Mouse (Mus musculus): Measurements from ENCODE around the gene Ppp1r12a. TPM values are rescaled to one million over a fixed set of nuclear protein-coding genes. Genes with fewer than 3 reads are reported as not detected.
"Not testable (repeated sequence)": the region's sequence is repeated elsewhere in the genome, so short reads cannot be mapped to it uniquely, and the experiment has no call there.

Ppp1r12a gene
- polyA plus RNA-seq, 1 experiment: 25.6 TPM

DNA sequence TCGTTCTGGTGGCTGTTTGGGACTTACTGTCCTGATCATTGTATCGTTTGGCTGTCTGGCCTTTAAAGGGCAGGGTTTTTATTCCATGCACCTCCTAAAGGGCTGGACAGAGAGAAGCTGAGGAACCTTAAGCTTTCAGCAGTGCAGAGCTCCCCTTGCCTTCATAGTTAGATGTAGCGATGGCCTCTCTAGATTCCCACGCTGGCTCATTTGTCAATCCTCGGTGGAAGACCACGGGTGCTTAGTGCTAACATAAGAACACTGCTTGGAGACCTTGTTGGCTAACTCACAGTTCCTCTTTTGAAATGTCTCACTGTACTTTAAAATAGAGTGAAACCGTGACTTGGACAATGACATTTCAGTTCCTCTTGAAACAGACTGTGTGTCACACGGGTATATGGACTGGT is 29.4 kb downstream of the Ppp1r12a start:
- WGBS: 61% methylated on average over 8 of the region's 8 CpGs
- DNase-seq (ENCODE audit: low read depth, low spot score): no peak

DNA sequence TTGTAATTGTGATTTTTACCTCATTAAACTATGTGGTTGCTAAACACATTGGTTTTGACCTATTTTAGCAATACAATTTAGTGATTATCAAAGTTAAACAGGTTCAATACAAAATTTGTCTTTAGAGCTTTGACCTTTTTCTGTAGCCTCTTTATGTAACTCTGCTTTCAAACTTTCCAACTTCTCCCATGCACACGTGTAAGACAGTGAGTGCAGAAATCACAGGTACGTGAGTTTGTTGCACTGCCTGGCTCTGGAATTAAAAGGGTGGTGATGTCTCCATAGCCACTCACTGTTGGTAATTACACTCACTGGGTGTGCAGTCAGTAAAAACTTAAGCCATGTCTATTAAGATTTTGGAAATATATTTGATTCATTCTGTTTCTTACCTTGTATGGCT is 30.3 kb downstream of the Ppp1r12a start:
- DNase-seq (ENCODE audit: low read depth, low spot score): no peak
- 46% methylated on average over 2 of the region's 2 CpGs for WGBS

DNA sequence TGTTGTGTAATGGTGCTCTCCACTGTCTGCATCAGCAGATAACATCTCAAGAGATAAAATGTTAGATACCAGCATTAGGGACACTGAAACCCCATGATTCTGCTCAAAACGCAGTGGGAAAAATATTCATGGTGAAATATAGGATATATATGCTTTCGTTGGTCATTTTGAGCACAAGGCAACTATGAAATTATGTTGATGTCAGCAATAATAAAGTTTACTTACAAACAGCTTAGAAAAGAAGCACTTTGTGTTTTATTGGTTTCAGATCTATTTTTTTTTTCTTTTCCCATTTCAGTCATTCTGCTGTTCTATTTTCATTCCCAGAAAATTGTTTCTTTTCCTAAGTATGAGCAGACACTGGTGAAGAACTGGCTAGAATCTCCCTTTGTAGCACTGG is 34.1 kb downstream of the Ppp1r12a start:
- WGBS: 92% methylated on average over 2 of the region's 2 CpGs

DNA sequence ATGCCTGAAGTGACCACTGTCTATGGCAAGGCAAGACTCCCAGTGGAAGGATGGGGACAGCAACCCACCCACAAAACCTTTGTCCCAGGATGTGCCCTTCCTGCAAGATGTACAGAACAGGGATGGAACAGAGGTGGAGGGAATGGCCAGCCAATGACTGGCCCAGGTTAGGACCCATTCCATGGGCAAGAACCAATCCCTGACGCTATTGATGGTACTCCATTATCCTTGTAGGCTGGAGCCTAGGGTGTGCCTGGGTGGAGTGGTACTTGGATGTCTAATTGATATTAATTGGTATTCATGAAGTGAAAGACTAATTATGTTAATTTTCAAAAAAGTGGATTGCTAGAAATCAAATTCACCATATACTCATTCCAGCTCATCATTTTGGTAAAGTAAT is 35.5 kb downstream of the Ppp1r12a start:
- no peak for DNase-seq (ENCODE audit: low read depth, low spot score)
- WGBS: 100% methylated on average over 1 of the region's 1 CpGs

More for the DNA sequence above, 34.1 kb downstream of the Ppp1r12a start:
- DNase-seq (ENCODE audit: low read depth, low spot score): no peak

DNA sequence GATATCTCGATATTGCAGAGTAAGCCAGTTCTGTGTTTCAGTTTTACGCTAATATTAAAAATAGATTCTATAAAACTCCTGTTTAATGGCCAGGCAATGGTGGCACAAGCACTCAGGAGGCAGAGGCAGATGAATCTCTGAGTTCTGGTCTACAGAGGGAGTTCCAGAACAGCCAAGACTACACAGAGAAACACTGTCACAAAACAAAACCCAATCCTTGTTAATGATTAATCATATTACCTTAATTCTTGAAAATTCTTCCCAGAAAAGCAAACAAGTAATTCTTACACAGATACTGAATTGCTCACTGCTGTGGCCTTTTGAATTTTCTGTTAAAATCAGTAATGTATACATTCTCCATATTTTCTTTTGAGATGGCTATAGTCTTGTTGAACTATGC is 37.0 kb downstream of the Ppp1r12a start:
- DNase-seq (ENCODE audit: low read depth, low spot score): no peak
- 59% methylated on average over 2 of the region's 2 CpGs for WGBS

DNA sequence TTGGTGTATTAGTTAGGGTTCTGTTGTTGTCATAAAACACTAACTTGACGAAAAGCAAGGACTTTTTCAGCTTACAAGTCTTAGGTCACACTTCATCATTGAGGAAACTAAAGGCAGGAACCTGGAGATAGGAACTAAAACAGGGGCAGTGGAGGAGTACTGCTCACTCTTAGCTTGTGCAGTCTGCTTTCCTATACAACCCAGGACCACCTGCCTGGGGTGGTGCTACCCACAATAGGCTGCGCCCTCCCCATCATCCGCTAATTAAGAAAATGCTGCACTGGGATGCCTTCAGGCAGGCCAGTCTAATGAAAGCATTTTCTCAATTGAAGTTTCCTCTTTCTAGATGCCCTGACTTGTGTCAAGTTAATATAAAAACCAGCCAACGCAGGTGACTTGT is 40.1 kb downstream of the Ppp1r12a start:
- 78% methylated on average over 4 of the region's 4 CpGs for WGBS

DNA sequence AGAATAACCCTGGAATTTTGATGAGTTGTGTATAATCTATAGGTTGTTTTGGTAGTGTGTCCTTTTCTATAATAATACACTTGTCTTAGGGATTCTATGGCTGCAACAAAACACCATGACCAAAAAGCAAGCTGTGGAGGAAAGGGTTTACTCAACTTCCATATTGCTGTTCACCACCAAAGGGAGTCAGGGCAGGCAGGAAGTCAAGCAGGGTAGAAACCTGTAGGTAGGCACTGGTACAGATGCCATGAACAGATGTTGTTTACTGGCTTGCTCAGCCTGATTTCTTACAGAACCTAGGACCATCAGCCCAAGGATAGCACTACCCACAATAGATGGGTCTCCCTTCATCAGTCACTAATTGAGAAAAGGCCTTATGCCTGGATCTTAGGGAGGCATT is 41.4 kb downstream of the Ppp1r12a start:
- no peak for DNase-seq (ENCODE audit: low read depth, low spot score)

More for the DNA sequence above, 40.1 kb downstream of the Ppp1r12a start:
- DNase-seq (ENCODE audit: low read depth, low spot score): no peak

DNA sequence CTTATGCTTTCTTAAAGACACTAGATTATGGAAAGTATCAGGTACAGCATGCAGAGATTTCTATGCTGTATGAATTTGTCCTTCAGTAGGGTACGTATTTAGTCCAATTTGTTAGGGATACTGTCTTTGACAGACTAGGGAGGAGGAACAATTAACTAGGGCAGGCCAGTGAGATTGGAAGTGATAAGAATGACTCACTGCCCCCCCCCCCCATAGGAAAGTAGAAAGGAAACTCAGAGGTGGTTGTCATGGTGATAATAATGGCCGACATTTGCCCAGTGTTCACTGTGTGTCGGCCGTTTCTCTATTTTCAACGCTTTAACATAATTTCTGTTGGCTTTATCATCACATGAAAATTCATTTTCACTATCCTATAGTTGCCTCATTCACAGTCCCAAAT is 47.4 kb downstream of the Ppp1r12a start:
- WGBS: 75% methylated on average over 5 of the region's 5 CpGs
- DNase-seq (ENCODE audit: low read depth, low spot score): no peak

DNA sequence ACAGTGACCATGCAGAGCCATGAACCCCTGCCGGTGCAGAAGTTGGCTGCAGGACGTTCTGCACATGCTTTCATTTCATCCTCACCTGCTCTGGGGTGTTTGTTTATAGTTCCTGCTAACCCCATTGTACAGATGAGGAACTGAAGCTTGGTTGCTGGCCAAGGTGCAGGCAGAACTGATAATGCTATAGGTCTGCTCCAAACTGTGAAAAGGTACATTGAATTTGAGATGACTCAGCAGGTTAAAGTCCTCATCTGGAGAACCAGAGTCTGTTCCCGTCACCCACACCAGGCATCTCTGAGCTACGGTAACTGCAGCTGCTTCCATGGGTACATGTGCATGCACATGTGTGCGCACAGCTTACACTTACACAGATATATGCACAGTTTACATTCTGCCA is 62.4 kb downstream of the Ppp1r12a start:
- no peak for DNase-seq (ENCODE audit: low read depth, low spot score)
- 44% methylated on average over 5 of the region's 5 CpGs for WGBS

DNA sequence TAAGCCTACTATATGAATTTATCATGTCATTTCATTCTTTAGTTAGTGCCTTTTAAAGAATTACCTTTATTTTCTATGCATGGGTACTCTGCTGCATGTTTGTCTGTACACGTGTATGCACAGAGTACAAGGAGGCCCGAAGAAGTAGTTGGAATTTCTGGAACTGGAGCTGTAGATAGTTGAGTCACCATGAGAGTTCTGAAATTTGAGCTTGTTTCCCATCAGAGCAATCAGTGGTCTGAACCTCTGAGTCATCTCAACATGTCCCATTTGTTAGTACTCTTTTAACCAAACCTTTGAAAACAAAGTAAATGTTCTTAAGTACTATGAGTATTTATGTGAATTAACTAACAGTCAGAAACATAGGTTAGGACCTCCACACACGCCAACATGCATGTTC is 75.1 kb downstream of the Ppp1r12a start:
- 83% methylated on average over 3 of the region's 3 CpGs for WGBS
- no peak for DNase-seq (ENCODE audit: low read depth, low spot score)

DNA sequence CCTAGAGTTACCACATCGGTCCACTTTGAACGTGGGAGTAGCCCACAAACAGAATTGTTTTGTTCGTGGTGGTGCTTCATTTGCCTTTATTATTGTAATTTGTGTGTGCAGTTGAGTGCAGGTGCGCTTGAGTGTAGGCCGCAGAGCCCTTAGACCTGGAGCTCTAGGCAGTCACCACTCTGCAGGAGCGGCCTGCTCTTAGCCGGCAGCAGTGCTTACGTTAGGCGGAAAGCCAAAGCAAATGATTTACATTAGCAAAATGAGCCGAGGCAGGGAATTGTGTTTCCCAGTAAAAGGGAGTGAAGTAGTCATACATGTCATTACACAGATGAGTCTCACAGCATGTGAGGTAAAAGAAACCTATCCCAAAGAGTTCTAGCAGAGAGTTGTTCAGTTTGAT is 77.1 kb downstream of the Ppp1r12a start:
- DNase-seq (ENCODE audit: low read depth, low spot score): no peak
- WGBS: 57% methylated on average over 10 of the region's 10 CpGs

DNA sequence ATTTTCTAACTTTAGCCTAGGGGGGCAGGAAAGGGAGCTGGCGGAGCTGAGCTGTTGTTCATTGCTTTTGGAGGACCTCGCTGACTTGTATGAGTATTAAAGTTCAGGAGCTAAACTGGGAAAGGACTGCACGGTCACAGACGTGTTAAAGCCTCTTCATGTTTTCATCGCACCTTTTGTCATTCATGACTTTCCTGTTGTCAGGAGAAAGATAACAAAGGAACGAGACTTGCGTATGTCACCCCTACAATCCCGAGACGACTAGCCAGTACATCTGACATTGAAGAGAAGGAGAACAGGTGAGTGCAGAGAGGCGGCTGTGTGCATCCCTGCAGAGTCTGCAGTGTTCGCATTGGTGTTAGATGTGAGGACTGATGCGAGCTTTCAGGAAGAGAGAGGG is 88.7 kb downstream of the Ppp1r12a start:
- WGBS: 89% methylated on average over 12 of the region's 12 CpGs
- DNase-seq (ENCODE audit: low read depth, low spot score): no peak

DNA sequence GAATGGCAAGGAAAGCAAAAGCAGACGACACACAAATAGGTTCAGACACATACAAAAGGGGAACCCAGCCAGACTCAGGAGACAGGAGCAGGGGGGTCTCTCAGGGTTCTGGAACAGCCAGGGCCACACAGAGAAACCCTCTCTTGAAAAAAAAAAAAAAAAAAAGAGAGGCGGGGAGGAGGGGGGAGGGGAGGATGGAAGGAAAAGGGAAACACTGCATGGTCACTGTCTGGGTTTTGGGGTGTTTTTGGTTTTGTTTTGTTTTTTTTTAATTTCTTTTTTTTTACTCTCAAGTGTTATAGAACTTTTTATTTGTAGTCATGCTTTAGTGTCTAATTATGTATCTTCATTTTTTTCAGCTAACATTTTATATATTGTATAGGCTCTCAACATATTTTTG is 89.2 kb downstream of the Ppp1r12a start:
- WGBS: 46% methylated on average over 2 of the region's 2 CpGs
- no peak for DNase-seq (ENCODE audit: low read depth, low spot score)

DNA sequence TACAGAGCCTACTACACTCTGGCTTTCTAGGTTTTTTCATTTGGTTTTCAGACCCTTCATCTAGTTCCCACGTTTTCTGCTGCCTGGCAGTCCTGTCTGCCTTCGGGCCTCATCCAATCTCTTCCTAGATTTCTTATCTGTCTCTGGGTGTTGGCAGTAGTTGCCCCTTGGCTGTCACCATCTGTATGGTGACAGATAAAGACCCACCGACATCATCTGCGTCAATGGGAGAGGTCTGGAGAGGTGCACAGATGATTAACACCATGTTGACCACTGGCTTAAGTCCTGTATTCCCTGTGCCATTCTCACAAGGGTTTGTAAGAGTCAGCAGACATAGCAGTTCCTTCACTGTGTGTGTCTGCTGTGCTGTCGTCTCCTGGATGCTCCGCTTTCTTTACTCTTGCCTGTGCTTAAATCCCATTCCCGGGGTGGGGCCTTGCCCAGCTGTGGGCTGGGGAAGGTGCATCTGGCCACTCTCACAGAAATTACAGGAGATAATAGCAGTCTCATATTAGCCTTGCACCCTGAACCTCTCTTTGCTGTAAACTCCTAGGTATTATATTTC is 93.9 kb downstream of the Ppp1r12a start:
- WGBS: 90% methylated on average over 7 of the region's 7 CpGs
- no peak for DNase-seq (ENCODE audit: low read depth, low spot score)

DNA sequence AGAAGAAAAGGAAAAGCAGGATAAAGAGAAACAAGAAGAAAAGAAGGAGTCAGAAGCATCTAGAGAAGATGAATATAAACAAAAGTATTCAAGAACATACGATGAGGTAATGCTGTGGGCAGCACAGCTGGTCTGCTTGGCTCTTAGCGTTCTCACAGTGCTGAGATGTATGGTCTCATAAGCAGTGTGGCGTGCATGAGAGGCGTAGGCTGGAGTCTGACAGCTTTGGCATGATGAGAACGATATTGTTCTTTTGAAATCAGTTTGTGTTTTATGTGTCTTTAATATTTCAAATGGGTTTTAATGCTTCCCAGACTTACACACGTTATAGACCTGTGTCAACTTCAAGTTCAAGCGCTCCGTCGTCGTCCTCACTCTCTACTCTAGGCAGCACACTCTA is 98.9 kb downstream of the Ppp1r12a start:
- WGBS: 85% methylated on average over 10 of the region's 10 CpGs
- no peak for DNase-seq (ENCODE audit: low read depth, low spot score)

DNA sequence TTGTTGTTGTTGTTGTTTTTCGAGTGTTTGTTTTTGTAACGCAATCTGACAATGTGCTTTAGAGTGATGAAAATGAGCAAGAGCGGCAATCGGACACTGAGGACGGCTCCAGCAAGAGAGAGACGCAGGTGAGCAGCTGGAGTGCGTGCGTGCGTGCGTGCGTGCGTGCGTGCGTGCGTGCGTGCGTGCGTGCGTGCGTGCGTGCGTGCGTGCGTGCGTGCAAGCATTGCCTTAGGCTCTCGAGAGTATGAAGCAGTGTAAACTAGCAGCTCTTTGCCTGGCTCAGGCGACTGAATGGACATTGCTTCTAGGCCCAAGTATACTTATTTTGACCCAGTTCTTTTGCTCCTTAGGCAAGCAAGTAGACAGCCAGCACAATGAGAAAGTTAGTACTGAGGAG is 102.6 kb downstream of the Ppp1r12a start:
- WGBS: 97% methylated on average over 27 of the region's 27 CpGs

DNA sequence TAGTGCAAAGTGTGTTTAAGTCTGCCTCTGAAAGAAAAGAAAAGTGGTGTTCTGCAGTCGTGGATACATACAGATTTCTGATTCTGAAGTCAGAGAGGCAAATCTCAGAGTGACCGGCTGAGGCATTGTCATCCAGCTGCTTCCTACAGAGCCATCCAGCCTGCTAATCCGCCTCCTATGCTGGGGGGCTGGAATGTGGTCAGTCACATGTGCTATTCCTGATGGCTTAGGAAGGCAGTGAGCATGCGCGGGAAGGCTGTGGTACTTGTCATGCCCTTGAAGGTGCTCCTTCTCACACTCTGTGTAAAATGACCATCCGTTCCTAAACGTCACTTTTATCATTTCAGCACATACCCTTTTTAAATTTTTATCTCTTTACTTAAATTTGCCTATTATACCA is 109.2 kb downstream of the Ppp1r12a start:
- 91% methylated on average over 7 of the region's 7 CpGs for WGBS

More for the DNA sequence above, 102.6 kb downstream of the Ppp1r12a start:
- DNase-seq (ENCODE audit: low read depth, low spot score): no peak

DNA sequence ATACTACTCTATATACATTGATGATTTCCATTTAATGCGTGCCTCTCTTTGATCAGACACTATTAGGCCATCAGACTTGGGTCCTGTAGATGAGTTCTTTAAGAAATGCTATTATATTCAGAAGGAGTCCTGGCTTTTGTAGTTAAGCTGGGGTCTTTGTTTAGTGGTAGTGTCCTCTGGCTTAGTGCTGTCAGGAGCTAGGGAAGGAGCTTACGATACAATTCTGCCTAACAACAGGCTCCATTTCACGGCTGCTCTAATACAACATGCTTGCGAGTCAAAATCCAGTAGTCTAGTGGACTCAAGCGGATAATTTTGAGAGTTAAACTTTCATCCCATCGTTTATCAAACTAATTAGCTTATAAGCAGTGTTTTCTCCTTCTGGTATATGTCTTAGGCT is 114.7 kb downstream of the Ppp1r12a start:
- 90% methylated on average over 6 of the region's 6 CpGs for WGBS
- DNase-seq (ENCODE audit: low read depth, low spot score): no peak

More for the DNA sequence above, 109.2 kb downstream of the Ppp1r12a start:
- DNase-seq (ENCODE audit: low read depth, low spot score): no peak

DNA sequence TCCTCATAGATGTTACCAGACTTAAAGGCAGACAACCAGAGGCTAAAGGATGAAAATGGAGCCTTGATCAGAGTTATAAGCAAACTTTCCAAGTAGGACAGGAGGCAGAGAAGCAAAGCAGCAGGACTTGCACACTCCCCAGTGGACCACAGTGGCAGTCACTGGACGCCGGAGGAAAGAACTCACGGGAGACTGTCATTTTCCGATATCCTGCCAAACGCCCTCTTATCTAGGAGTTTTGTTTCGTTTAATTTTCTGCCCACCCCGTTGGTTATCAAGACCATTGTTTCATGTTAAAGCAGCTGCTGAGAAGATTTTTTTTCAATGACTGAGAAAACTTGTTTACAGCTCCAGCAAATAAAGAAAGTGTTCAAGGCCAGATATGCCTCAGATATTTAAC is 115.2 kb downstream of the Ppp1r12a start:
- DNase-seq (ENCODE audit: low read depth, low spot score): no peak
- 62% methylated on average over 7 of the region's 7 CpGs for WGBS

DNA sequence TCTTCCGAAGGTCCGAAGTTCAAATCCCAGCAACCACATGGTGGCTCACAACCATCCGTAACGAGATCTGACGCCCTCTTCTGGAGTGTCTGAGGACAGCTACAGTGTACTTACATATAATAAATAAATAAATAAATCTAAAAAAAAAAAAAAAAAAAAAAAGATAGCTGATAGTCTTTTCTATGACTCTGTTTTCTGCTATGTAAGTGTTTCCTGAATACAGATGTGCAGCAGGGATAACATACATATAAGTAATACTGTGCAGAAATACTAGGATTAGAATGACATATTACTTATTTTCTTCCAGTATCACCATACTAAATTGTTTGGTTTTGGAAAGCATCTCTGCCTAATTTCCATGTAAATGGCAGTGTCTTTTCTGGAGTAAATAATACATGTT is 119.1 kb downstream of the Ppp1r12a start:
- 93% methylated on average over 5 of the region's 5 CpGs for WGBS
- not testable (repeated sequence) for DNase-seq (ENCODE audit: low read depth, low spot score)

DNA sequence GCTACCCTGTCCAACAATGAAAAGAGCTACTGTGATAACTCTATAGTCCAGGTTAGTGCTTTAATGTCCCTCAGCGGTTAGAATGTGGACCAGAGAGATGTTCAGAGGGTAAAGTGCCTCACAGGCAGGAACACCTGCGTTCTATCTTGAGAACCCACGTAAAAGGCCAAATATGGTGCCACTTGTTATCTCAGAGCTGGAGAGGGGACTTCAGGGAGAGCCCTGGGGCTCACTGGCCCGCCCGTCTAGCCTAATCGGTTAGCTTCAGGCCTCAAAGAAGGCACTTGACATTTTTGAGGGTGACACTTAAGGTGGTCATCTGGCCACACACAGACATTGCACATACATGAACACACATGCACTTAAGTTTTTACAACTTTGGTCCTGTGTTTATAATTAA is 120.4 kb downstream of the Ppp1r12a start:
- WGBS: 93% methylated on average over 6 of the region's 6 CpGs
- DNase-seq (ENCODE audit: low read depth, low spot score): no peak

DNA sequence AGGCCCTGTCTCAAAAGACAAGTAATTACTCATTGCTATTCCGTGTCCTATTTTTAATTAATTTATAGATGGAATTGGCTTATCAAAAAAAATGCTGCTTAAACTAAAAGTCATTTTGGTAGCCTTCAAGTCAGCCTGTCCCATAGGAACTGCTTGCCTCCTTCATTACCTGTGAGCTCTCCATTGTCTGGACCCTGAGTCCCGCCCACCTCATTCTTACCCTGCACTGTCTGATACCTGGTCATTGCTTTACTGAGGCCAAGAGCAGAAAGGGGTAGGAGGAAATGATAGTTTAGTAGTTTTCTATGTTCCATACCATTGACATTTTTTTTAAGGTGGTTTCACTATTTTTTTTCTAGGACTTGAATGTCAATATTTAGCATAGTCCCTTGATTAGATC is 121.4 kb downstream of the Ppp1r12a start:
- WGBS: 95% methylated on average over 2 of the region's 2 CpGs
- no peak for DNase-seq (ENCODE audit: low read depth, low spot score)

Measured in large intestine, adult 2 months (tissue).